Mouse (Mus musculus) thymus, postnatal 4 days (tissue): ENCODE measurements at regions not wholly inside any gene's neighbourhood (a gene's known extent, or its start where the extent isn't known, plus 50 kb on each side); places are given as distances from the start of the nearest gene placed in this dataset.

Source experiments
- DNase-seq: peaks from one replicate; pipeline ENCODE4 v3.0.0; 2021

- no peak for DNase-seq
Measured at GRCm38 (mm10) chr10:37694041-37694690, 555.4 kb upstream of the Marcks start.

- DNase-seq, result no peak
Measured at GRCm38 (mm10) chr10:37692851-37693250, 554.1 kb upstream of the Marcks start.

GRCm38 (mm10) chr10:37691939-37692338 lies 553.2 kb upstream of the Marcks start:
- no peak for DNase-seq

- no peak for DNase-seq
Measured at GRCm38 (mm10) chr10:37683101-37683500, 544.4 kb upstream of the Marcks start.

- DNase-seq, result no peak
Measured at GRCm38 (mm10) chr10:37680601-37681000, 541.9 kb upstream of the Marcks start.

DNA sequence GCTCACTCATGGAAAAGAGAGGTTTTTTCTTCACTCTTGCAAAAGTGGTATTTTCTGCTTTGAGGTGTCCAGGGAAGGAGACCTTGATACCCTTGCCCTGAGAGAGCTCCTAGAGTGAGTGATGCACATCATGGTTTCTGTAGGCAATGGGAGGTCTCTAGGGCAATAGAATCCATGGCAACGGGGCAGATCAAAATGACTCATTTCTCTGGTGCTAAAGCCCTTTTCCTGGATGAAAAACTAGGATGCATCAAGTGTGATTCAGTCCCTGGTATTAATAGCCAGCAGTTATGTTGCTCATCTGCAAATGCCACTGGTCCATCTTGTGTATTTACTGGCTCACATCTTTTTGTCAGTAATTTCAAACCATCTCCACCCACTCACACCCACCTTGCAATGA lies 539.1 kb upstream of the Marcks start:
- DNase-seq, result no peak

DNA sequence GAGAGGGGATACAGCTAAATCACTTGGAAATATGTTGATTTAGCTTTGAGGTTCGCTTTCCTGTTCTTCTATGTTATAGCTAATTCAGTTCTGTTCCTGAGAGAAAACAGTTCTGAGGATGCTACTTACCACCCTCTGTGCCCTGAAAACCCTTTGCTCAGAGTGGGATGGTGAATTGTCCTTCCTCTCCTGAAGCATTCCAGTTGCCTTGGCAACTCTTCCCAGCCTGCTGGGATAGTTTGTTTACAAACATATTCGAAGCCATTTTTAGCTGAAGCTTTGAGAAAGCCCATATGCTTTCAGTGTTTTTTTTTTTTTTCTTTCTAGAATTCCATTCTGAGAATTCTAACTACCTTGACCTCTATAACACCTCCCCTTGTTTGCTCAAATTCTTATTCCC lies 530.1 kb upstream of the Marcks start:
- no peak for DNase-seq

- DNase-seq, result no peak
Measured at GRCm38 (mm10) chr10:37667031-37667745, 528.5 kb upstream of the Marcks start.

DNA sequence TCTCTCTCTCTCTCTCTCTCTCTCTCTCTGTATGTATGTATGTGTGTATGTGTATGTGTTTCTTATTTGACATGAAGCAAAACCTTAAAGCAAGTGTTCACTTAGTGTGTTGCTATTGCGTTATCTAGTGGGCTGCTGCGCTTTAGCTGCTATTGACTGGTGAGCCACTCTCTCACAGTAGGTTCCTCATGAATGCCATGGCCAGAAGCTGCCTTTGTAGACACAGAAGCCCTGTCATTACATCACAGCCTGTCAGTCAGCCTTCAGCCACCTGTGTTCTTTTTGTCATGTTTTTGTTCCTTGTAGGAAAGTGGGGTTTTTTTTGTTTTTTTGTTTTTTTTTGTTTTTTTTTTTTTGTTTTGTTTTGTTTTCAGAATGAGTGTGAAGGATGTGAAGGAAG lies 527.8 kb upstream of the Marcks start:
- DNase-seq, result peak; percentile 11

- DNase-seq, result no peak
Measured at GRCm38 (mm10) chr10:37637001-37637562, 498.4 kb upstream of the Marcks start.

GRCm38 (mm10) chr10:37636421-37636820 lies 497.7 kb upstream of the Marcks start:
- DNase-seq, result no peak

DNA sequence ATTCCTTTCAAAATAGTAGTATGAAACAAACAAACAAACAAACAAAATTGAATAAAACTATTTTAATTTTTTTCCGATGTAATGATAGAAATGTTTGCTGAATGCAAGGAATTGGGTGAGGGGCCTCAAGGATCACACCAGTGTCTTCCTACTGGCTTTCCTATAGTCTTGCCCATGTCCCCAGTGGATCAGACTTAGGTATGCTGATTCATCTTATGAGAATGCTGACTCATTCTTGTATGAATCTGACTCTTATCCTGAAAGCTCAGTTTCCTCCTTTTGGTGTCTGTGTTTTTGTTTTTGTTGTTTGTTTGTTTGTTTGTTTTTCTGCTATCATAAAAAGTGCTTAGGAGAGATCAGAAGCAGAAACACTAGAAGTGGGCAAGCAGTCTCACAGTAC lies 491.7 kb upstream of the Marcks start:
- DNase-seq, result no peak

DNA sequence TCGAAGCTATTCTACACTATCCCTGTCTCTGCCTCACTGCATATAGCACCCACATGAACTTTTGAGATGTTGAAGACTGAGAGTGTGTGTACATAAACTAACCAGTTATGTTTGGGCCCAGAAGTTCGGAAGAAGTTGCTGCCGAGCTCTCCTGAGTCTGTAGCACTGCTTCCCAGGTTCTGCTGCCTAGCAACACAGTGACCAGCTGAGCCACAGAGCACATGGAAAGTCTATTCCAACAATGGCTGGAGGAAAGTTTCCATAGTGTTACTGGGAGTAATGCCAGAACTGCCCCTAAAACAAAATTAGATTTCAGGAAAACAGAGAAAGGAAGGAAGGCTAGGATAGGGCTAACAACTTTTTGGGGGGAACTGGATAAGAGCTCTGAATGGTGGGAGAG lies 489.2 kb upstream of the Marcks start:
- DNase-seq, result no peak

DNA sequence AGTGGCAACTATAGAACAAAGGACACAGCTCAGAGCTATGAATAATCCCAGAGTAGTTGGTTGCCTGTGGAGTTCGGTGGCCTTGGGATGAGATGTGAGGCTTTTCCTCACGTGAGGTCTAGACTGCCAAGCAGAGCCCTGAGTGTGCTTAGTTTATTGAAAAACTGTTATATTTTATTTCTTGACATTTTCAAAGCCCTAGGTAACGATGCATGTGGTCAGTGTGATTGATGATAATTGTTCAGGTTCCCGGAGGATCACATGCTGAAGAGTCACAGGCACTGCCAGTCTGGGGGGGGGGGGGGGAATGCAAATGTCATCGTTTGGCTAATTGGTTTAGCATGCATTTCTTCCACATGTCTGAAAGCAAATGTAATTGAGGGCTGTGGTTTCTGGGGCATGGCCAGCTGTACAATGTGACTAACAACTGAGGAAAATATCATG lies 488.1 kb upstream of the Marcks start:
- no peak for DNase-seq

GRCm38 (mm10) chr10:37625972-37626757 lies 487.4 kb upstream of the Marcks start:
- DNase-seq, result peak; percentile 25

- no peak for DNase-seq
Measured at GRCm38 (mm10) chr10:37623041-37623440, 484.3 kb upstream of the Marcks start.

GRCm38 (mm10) chr10:37618606-37619005 lies 479.9 kb upstream of the Marcks start:
- DNase-seq, result no peak

GRCm38 (mm10) chr10:37617708-37618300 lies 479.1 kb upstream of the Marcks start:
- DNase-seq, result no peak

- no peak for DNase-seq
Measured at GRCm38 (mm10) chr10:37615926-37616691, 477.4 kb upstream of the Marcks start.

DNA sequence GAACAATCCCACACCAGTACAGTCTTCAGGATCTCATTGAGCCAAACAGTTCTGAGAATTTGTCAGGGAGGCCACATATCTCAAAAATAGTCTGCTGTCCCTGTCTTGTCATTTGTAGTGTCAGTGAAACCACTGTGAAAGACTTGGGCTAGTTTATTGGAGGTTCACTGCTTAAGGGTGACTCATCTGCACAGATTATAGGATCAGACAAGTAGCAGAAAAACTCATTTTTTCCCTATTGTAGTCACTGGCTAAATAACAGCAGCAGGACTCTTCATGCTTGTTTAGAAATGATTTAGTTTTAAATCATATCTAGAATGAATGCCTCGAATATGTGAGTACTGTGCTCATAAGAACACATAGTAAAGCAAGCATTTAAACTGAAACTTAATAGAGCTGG lies 475.2 kb upstream of the Marcks start:
- DNase-seq, result no peak

DNA sequence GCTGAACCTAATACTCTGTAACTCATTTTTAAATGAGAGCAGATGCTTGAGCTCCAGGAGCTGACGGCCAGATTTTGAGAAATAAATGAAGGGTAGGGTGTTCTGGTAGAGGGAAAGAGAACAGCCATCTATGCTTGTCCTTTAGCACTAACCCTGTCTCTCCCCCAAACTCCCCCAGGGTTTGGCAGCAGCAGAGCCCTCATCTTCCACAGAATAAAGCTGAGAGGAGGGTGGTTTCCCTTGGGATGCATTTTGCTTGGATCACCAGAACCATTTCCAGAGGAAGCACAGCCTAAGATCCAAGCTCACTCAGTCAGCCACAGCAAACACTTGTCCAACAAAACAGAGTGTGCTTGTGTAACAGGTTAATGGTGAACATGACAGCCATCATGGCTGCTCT lies 464.8 kb upstream of the Marcks start:
- DNase-seq, result no peak

DNA sequence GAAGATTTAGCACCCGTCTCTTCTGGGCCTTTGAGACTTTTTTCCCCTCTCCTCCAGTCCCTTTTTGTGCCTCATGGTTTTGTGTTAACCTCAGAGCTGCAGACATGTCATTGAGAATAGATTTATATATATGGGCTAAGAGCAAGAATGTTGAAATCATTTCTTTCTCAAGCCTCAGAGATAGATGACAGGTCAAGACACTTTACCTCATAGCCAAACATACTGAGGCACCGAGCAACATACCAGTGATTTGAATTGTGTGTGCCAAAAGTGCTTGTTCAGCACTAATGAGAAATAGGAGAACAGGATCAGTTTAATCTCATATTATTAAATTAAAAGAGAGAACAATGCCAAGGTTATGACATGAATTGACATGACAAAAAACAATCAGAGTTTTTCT lies 464.2 kb upstream of the Marcks start:
- DNase-seq, result no peak
